Mouse (Mus musculus): ENCODE measurements around the gene Igfbp4. TPM values are rescaled to one million over a fixed set of nuclear protein-coding genes. Genes with fewer than 3 reads are reported as not detected.

The Igfbp4 gene
- polyA plus RNA-seq, 1 experiment from 2014 or later, result 832 TPM

DNA sequence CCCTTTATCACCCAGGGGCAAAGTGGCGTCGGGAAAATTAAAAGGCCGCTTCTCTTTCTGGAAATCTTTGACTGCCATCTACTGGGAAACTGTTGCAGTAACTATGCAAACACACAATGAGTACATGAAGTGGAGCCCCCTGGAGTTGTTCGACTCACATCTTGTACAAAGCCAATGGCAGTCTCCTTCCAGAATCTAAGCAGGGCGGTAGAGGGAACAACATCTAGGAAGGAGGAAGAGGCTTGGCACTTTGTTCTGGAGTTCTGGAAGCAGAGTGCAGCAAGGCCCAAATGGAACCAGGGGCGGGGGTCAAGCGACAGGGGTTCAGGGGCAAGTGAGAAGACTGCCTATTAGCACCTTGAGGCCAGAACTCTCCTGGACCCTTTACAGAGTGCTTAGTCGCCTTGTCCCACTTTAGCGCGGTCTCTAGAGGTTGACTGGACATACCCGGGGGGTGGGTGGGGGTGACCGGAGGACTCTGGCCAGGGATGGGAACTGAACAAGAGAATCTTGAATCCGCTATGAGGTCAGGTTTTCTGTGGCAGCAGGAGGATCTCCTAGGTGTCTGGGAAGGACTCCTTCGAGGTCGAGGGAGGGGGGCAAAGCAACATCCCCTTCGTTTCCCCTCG lies 584 bp upstream of the Igfbp4 start:
- Histone ChIP-seq H3K4me1 (ENCODE audit: insufficient read depth, low read length) (peaks cover 33% of the 10 kb centered on the region), H3K27me3 (ENCODE audit: insufficient read depth, low read length) (no peaks in the 10 kb centered on the region), H3K36me3 (ENCODE audit: insufficient read depth, low read length) (no peaks in the 10 kb centered on the region), H3K27ac (ENCODE audit: low read length) (peak overlapping the region; percentile 95), H3K4me2 (replicated peaks; ENCODE audit: low read depth, low read length) (peak overlapping the region; percentile 89), H3K4me3 (ENCODE audit: low read length) (peak overlapping the region; percentile 75), H3K9me3 (ENCODE audit: low read length) (no peaks in the 10 kb centered on the region), H3K9ac (replicated peaks; ENCODE audit: low read length) (peak overlapping the region; percentile 95)
- 1% methylated on average over 17 of the region's 17 CpGs for WGBS
- peak; percentile 29 for ATAC-seq (ENCODE audit: low FRiP score, low TSS enrichment)

DNA sequence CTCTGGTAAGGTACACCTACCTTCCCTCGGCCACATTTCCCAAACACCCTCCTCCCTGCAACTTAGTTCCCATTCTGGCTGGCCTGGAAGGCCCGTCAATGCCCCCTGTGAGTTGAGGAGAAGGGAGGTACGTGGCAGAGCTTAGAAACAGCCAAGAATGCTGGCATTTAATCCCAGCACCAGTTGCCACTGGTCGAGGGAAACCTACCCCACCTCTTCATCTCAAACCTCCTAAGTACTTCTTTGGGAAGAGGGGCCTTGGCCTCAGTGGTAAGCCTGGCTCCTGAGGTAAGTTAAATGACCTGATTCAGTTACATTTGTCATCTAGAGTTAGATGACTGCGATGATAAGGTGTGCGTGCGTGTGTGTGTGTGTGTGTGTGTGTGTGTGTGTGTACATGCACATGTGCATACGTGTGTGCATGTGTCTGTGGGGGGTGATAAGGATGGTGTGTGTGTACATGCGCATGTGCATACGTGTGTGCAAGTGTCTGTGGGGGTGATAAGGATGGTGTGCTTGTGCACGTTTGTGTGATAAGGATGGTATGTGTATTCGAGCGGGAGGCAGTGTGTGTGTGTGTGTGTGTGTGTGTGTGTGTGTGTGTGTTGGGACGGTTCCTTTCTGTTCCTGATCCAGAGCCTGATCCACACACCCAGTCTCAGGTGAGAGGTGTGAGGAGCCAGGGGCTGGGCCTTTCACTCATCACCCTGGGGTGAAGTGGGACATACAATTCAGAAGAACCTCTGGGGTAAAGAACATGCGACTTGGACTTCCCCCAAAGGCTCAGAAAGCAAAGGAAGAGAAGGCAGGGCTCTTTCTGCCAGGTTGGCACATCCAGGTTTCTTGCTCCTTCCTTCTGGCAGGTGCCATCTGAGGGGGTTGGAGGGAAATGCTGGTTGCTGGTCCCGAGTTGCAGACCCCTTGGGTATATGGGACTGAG lies 1.1 kb downstream of the Igfbp4 start:
- 31% methylated on average over 16 of the region's 16 CpGs for WGBS
- H3K9ac ChIP-seq (replicated peaks; ENCODE audit: low read length), result peak overlapping the region; percentile 95
- H3K4me1 ChIP-seq (ENCODE audit: insufficient read depth, low read length), result peaks cover 49% of the 10 kb centered on the region
- ATAC-seq (ENCODE audit: low FRiP score, low TSS enrichment), result no peak
- peak overlapping the region; percentile 95 for H3K27ac ChIP-seq (ENCODE audit: low read length)
- H3K27me3 ChIP-seq (ENCODE audit: insufficient read depth, low read length), result no peaks in the 10 kb centered on the region
- peak overlapping the region; percentile 75 for H3K4me3 ChIP-seq (ENCODE audit: low read length)
- no peaks in the 10 kb centered on the region for H3K9me3 ChIP-seq (ENCODE audit: low read length)
- no peaks in the 10 kb centered on the region for H3K36me3 ChIP-seq (ENCODE audit: insufficient read depth, low read length)
- peak overlapping the region; percentile 89 for H3K4me2 ChIP-seq (replicated peaks; ENCODE audit: low read depth, low read length)

DNA sequence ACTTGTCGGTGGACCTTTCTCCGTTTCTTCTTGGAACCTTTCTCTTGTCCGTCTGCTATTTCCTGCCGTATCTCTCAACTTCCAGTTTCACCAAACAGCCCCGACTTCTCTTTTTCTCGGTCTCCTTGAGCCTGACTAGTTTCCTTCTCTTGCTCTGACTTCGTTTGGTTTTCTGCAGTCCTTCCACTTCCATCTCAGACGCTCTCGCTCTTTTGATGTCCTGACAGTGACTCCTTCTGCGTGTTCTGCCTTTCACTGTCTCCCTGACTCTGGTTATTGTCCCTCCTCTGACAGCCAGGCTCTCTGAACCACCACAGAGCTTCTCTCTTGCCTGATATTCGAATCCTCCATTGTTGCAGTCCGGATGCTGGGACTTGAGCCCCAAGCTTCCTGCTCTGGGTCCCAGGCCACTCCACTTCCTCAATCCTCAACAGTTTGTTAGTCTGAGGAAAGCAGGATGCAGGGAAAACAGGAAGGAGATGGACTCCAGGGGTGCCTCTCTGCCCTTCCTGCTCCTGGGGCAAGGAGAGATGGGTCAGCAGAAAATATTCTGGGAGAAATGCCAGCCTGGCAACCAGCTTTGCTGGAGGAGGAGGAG lies 1.9 kb downstream of the Igfbp4 start:
- H3K4me2 ChIP-seq (replicated peaks; ENCODE audit: low read depth, low read length), result peak overlapping the region; percentile 89
- peak overlapping the region; percentile 95 for H3K27ac ChIP-seq (ENCODE audit: low read length)
- H3K9ac ChIP-seq (replicated peaks; ENCODE audit: low read length), result peak overlapping the region; percentile 95
- no peaks in the 10 kb centered on the region for H3K27me3 ChIP-seq (ENCODE audit: insufficient read depth, low read length)
- H3K4me1 ChIP-seq (ENCODE audit: insufficient read depth, low read length), result peaks cover 56% of the 10 kb centered on the region
- WGBS, result 23% methylated on average over 12 of the region's 12 CpGs
- peaks cover under 1% of the 10 kb centered on the region; the same call in 1 of the 2 replicates for H3K36me3 ChIP-seq (ENCODE audit: insufficient read depth, low read length)
- no peak for ATAC-seq (ENCODE audit: low FRiP score, low TSS enrichment)
- H3K9me3 ChIP-seq (ENCODE audit: low read length), result no peaks in the 10 kb centered on the region
- peak overlapping the region; percentile 75 for H3K4me3 ChIP-seq (ENCODE audit: low read length)

- H3K36me3 ChIP-seq (ENCODE audit: insufficient read depth, low read length), result peaks cover 7% of the 10 kb centered on the region; the same call in 1 of the 2 replicates
- H3K9me3 ChIP-seq (ENCODE audit: low read length), result no peaks in the 10 kb centered on the region
- H3K27me3 ChIP-seq (ENCODE audit: insufficient read depth, low read length), result no peaks in the 10 kb centered on the region
- peak overlapping the region; percentile 25 for H3K4me3 ChIP-seq (ENCODE audit: low read length)
- no peak for ATAC-seq (ENCODE audit: low FRiP score, low TSS enrichment)
- no peak overlapping the region for H3K9ac ChIP-seq (replicated peaks; ENCODE audit: low read length)
- peaks cover 56% of the 10 kb centered on the region for H3K4me1 ChIP-seq (ENCODE audit: insufficient read depth, low read length)
- peak overlapping the region; percentile 65 for H3K27ac ChIP-seq (ENCODE audit: low read length)
- 62% methylated on average over 6 of the region's 6 CpGs for WGBS
- H3K4me2 ChIP-seq (replicated peaks; ENCODE audit: low read depth, low read length), result peak overlapping the region; percentile 29
Measured at GRCm38 (mm10) chr11:99043632-99044031, 2.6 kb downstream of the Igfbp4 start.

DNA sequence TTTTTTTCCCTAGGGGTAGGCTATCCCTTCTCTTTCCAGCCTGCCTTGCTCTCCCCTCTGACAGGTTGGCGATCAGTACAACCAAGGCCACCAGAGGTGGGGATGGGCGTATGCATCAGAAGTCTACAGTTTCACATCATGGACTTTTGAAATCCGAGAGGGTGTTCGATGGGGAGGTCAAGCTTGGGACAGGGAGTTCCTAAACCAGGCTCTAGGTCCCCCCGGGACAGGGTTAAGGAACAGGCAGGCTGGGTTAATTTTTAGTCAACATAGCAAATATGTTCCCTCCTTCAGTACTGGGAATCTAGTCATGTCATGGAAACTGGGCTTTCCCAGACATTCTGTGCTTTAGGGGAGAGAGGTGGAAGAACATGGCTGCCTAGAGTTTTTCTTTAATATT lies 3.3 kb downstream of the Igfbp4 start:
- H3K4me2 ChIP-seq (replicated peaks; ENCODE audit: low read depth, low read length), result peak overlapping the region; percentile 29
- peak overlapping the region; percentile 78 for H3K27ac ChIP-seq (ENCODE audit: low read length)
- 30% methylated on average over 5 of the region's 5 CpGs for WGBS
- H3K36me3 ChIP-seq (ENCODE audit: insufficient read depth, low read length), result peaks cover 14% of the 10 kb centered on the region
- peak overlapping the region; percentile 9 for H3K9ac ChIP-seq (replicated peaks; ENCODE audit: low read length)
- H3K9me3 ChIP-seq (ENCODE audit: low read length), result no peaks in the 10 kb centered on the region
- no peak for ATAC-seq (ENCODE audit: low FRiP score, low TSS enrichment)
- H3K4me3 ChIP-seq (ENCODE audit: low read length), result 0 out of 2 replicates have a peak overlapping the region, but pooled peaks have one; percentile 25
- H3K27me3 ChIP-seq (ENCODE audit: insufficient read depth, low read length), result no peaks in the 10 kb centered on the region
- peaks cover 56% of the 10 kb centered on the region for H3K4me1 ChIP-seq (ENCODE audit: insufficient read depth, low read length)

DNA sequence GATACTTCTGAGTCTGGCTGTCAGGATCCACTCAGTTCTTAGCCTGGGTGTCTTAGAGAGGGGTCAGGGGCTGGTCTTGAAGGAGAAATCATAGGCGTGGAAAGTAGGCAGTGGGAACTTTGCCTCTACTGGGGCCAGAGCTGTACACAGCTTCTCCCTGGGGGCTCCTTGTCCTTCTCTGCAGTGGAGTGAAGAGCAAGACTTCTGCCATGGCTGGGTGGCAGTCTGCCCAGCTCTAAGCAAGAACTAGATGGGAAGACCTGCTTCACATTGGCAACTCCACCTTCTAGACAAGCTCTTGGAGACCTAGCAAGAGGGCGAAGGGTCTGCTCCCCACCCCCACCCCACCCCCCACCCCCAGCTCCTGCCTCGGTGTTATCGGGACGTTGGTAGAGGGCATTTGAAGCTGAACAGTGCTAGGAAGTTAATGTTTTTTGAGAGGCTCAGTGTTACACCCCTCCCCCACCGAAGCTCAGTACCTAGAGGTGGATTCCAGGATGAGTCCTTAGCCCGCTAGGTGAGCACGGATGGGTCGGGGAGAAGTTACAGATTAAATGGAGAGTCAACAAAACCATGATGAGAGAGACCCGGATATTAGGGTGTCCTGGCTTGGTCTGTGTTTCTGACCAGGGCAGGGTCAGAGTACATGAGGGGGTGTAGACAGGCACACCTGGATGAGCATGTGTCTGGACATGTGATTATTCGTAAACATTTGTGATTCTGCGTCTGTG lies 4.3 kb downstream of the Igfbp4 start:
- peak overlapping the region; percentile 29 for H3K4me2 ChIP-seq (replicated peaks; ENCODE audit: low read depth, low read length)
- H3K9me3 ChIP-seq (ENCODE audit: low read length), result no peaks in the 10 kb centered on the region
- no peak overlapping the region for H3K4me3 ChIP-seq (ENCODE audit: low read length)
- H3K36me3 ChIP-seq (ENCODE audit: insufficient read depth, low read length), result peaks cover 24% of the 10 kb centered on the region
- 0 out of 2 replicates have a peak, but pooled peaks have one; percentile 20 for ATAC-seq (ENCODE audit: low FRiP score, low TSS enrichment)
- H3K27ac ChIP-seq (ENCODE audit: low read length), result peak overlapping the region; percentile 78
- H3K4me1 ChIP-seq (ENCODE audit: insufficient read depth, low read length), result peaks cover 55% of the 10 kb centered on the region
- no peaks in the 10 kb centered on the region for H3K27me3 ChIP-seq (ENCODE audit: insufficient read depth, low read length)
- 58% methylated on average over 12 of the region's 12 CpGs for WGBS
- H3K9ac ChIP-seq (replicated peaks; ENCODE audit: low read length), result peak overlapping the region; percentile 20; the same call in 1 of the 2 replicates

DNA sequence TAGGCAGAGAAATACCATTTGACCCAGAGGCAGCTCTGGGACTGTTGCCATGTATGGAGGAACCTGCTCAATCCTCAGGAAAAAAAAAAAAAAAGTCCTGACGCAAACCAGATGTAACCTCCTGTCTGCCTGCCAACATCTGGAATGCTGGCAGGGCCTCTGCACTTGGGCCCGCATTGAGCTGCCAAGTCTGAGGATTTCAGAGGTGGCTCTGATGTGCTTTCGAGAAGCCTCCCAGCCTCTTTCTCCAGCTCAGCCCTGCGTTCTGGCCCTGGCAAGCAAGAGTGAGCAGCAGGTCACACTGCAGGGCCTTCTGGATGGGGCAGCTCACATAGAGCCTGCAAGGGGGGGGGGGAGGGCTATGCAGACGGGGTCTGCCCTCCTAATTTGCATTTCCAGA lies 6.1 kb downstream of the Igfbp4 start:
- WGBS, result 34% methylated on average over 5 of the region's 5 CpGs
- peaks cover 41% of the 10 kb centered on the region for H3K36me3 ChIP-seq (ENCODE audit: insufficient read depth, low read length)
- no peaks in the 10 kb centered on the region for H3K27me3 ChIP-seq (ENCODE audit: insufficient read depth, low read length)
- no peak overlapping the region for H3K4me3 ChIP-seq (ENCODE audit: low read length)
- no peak overlapping the region for H3K9ac ChIP-seq (replicated peaks; ENCODE audit: low read length)
- peaks cover 52% of the 10 kb centered on the region for H3K4me1 ChIP-seq (ENCODE audit: insufficient read depth, low read length)
- 0 out of 2 replicates have a peak overlapping the region, but pooled peaks have one; percentile 7 for H3K4me2 ChIP-seq (replicated peaks; ENCODE audit: low read depth, low read length)
- ATAC-seq (ENCODE audit: low FRiP score, low TSS enrichment), result no peak
- peak overlapping the region; percentile 31; the same call in 1 of the 2 replicates for H3K27ac ChIP-seq (ENCODE audit: low read length)
- no peaks in the 10 kb centered on the region for H3K9me3 ChIP-seq (ENCODE audit: low read length)

DNA sequence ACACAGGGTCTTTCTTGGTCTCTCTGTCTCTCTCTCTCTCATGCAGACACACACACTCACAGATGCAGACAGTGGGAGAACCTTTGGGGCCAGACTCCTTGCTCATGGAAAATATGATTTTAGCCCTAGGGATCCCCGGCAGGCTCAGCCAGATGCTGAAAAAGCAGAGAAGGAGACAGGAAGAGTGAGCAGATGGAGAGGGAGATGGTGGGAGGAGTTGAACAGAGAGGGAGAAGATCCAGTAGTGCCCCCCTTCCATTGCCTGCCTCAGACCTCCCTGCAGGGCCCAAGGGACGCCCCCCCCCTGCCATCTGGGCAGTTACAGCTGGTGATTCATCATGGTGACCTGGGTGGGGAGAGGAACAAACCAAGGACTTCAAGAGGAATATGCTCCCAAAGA lies 6.6 kb downstream of the Igfbp4 start:
- Histone ChIP-seq H3K9ac (replicated peaks; ENCODE audit: low read length) (no peak overlapping the region), H3K4me1 (ENCODE audit: insufficient read depth, low read length) (peaks cover 48% of the 10 kb centered on the region), H3K27ac (ENCODE audit: low read length) (peak overlapping the region; percentile 31; the same call in 1 of the 2 replicates), H3K36me3 (ENCODE audit: insufficient read depth, low read length) (peaks cover 46% of the 10 kb centered on the region), H3K4me3 (ENCODE audit: low read length) (no peak overlapping the region), H3K27me3 (ENCODE audit: insufficient read depth, low read length) (no peaks in the 10 kb centered on the region), H3K4me2 (replicated peaks; ENCODE audit: low read depth, low read length) (0 out of 2 replicates have a peak overlapping the region, but pooled peaks have one; percentile 7), H3K9me3 (ENCODE audit: low read length) (no peaks in the 10 kb centered on the region)
- ATAC-seq (ENCODE audit: low FRiP score, low TSS enrichment), result no peak
- 38% methylated on average over 2 of the region's 2 CpGs for WGBS

- Histone ChIP-seq H3K4me3 (ENCODE audit: low read length) (no peak overlapping the region), H3K4me1 (ENCODE audit: insufficient read depth, low read length) (peaks cover 19% of the 10 kb centered on the region), H3K4me2 (replicated peaks; ENCODE audit: low read depth, low read length) (no peak overlapping the region), H3K9me3 (ENCODE audit: low read length) (peaks cover 6% of the 10 kb centered on the region), H3K9ac (replicated peaks; ENCODE audit: low read length) (no peak overlapping the region), H3K36me3 (ENCODE audit: insufficient read depth, low read length) (peaks cover 26% of the 10 kb centered on the region), H3K27me3 (ENCODE audit: insufficient read depth, low read length) (no peaks in the 10 kb centered on the region), H3K27ac (ENCODE audit: low read length) (peak overlapping the region; percentile 82)
- no peak for ATAC-seq (ENCODE audit: low FRiP score, low TSS enrichment)
- 35% methylated on average over 4 of the region's 4 CpGs for WGBS
Measured at GRCm38 (mm10) chr11:99055143-99055542, 14.1 kb downstream of the Igfbp4 start.

Data from kidney, embryonic 16.5 days (tissue).